Mouse (Mus musculus) cortical plate, adult 2 months (tissue): ENCODE results near the gene Plxdc1. TPM values are rescaled to one million over a fixed set of nuclear protein-coding genes. Genes with fewer than 3 reads are reported as not detected.

ENCODE experiments used
- H3K27ac ChIP-seq: fragments of 200-500 bp; 2 replicates; pipeline ENCODE4 v1.5.1; 2012; ENCODE audit warnings: low read length, control low read depth, inconsistent platforms; ENCODE audit not compliant: insufficient read depth
- H3K4me1 ChIP-seq: fragments of 200-500 bp; 2 replicates; pipeline ENCODE4 v1.6.1; 2011; ENCODE audit warnings: low read length; ENCODE audit not compliant: control insufficient read depth, insufficient read depth
- H3K4me3 ChIP-seq: fragments of 200-500 bp; 2 replicates; pipeline ENCODE4 v1.5.1; 2011; ENCODE audit warnings: mild to moderate bottlenecking, low read length, control low read depth; ENCODE audit not compliant: insufficient read depth
- CTCF ChIP-seq: fragments of 200-500 bp; IDR thresholded peaks from 2 replicates; pipeline ENCODE4 v1.5.1; 2011; ENCODE audit warnings: mild to moderate bottlenecking, control low read depth, low read length; ENCODE audit not compliant: insufficient read depth; ENCODE audit errors: extremely low read depth
- POLR2A ChIP-seq: fragments of 200-500 bp; IDR thresholded peaks from 2 replicates; pipeline ENCODE4 v1.6.1; 2011; ENCODE audit warnings: mild to moderate bottlenecking, low read length, control low read depth; ENCODE audit not compliant: insufficient read depth; ENCODE audit errors: extremely low read depth
- polyA plus RNA-seq: library from polyadenylated mRNA; depleted of rRNA; stranded (reverse); fragments of >200 nt; gene quantifications from 2 replicates; pipeline ENCODE4 v1.2.3, GENCODE M21; 2012

The Plxdc1 gene
- polyA plus RNA-seq, 1 experiment, result 29.2 TPM

GRCm38 (mm10) chr11:97995564-97996288, 9.5 kb upstream of the Plxdc1 start, which contains the start of gene Arl5c:
TSS of gene Arl5c (minus strand) at chr11:97996181.
- TF ChIP-seq CTCF (peak; percentile 22; the same call in 1 of the 2 replicates), POLR2A (no peak)
- Histone ChIP-seq H3K4me3 (peak within 1 kb of the TSS; percentile 48), H3K27ac (no peak within 1 kb of the TSS), H3K4me1 (peaks cover 2% of the 10 kb centered on the region)

DNA sequence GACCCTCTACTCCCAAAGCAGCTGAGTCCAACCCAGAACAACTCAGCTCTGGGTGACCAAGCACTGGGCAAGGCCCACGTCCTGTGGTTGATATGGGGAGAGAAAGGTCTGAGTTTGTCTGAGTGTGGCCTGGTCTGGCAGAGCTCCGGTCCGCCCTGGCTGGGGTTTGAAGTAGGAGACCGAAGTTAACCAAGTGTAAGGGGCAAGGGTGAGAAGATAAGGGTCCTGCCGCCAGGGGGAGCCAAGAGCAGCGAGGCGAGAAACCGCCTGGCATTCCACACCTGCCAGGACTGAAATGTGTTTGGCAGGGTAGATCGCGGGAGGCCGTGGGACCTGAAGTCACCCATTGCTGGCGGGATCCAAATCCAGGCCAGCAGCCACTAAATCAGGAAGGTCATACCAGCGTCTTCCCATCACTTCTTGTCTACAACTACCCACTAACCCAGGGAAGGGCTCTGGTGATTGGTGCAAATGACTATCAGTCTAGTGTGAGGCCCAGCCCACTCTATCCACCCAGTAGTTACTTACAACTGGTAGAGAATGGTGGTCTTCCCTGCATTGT, 8.4 kb upstream of the Plxdc1 start:
- Histone ChIP-seq H3K4me1 (peaks cover 5% of the 10 kb centered on the region), H3K27ac (no peak overlapping the region), H3K4me3 (peak overlapping the region; percentile 48)
- no peak for TF ChIP-seq POLR2A
- TF ChIP-seq CTCF, result peak; percentile 46; the same call in 1 of the 2 replicates

- peak overlapping the region; percentile 82 for H3K27ac ChIP-seq
- TF ChIP-seq CTCF (no peak), POLR2A (no peak)
- peaks cover 5% of the 10 kb centered on the region; the same call in 1 of the 2 replicates for H3K4me1 ChIP-seq
- peak overlapping the region; percentile 91 for H3K4me3 ChIP-seq
These were observed 2.4 kb upstream of the Plxdc1 start for GRCm38 (mm10) chr11:97988530-97989096.

GRCm38 (mm10) chr11:97987551-97988526, 1.6 kb upstream of the Plxdc1 start:
- H3K4me1 ChIP-seq, result peaks cover 5% of the 10 kb centered on the region; the same call in 1 of the 2 replicates
- peak overlapping the region; percentile 91 for H3K4me3 ChIP-seq
- no peak for TF ChIP-seq POLR2A
- peak; percentile 81 for TF ChIP-seq CTCF
- peak overlapping the region; percentile 82; the same call in 1 of the 2 replicates for H3K27ac ChIP-seq

GRCm38 (mm10) chr11:97986738-97987465, 658 bp upstream of the Plxdc1 start:
- Histone ChIP-seq H3K27ac (no peak overlapping the region), H3K4me3 (peak overlapping the region; percentile 44), H3K4me1 (peaks cover 5% of the 10 kb centered on the region; the same call in 1 of the 2 replicates)
- no peak for TF ChIP-seq POLR2A
- TF ChIP-seq CTCF, result no peak

DNA sequence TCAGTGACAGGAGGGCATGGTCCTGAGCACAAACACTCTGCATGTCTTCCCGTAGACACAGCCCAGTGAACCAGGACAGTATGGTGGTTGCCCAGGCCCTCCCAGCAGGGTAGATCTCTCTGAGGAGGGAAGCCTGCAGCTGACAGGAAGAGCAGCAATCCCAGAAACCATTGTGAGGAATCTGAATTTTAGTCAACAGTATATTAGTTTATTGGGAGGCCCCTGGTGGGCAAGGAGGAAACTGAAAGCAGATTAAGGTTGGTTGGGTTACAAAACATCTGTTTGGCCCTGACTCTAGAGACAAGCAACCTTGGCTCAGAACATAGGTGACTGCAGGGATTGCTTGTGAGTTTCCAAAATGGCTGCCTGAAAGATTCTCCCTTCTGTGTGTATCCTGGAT, 2.3 kb downstream of the Plxdc1 start:
- Histone ChIP-seq H3K4me3 (no peak overlapping the region), H3K4me1 (no peaks in the 10 kb centered on the region), H3K27ac (no peak overlapping the region)
- no peak for TF ChIP-seq CTCF
- TF ChIP-seq POLR2A, result no peak

DNA sequence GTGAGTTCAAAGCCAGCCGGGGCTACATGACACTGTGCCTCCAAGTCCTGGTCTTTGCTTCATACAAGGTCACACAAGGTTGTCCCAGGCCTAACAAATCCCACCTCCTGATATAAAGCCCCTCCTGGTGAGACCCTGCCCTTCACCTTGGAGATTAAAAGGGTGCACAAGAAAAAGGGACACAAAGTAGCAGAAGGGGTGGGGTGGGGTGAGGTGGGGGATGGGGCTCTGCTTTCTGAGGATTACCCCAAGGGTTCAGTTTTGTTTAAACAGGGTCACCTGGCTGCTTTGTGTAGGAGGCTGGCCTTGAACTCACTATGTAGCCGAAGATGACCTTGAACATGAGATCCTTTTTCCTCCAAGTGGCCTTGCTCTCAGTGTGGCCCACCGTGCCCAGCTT, 2.7 kb downstream of the Plxdc1 start:
- Histone ChIP-seq H3K4me3 (no peak overlapping the region), H3K4me1 (no peaks in the 10 kb centered on the region), H3K27ac (no peak overlapping the region)
- TF ChIP-seq CTCF, result no peak
- no peak for TF ChIP-seq POLR2A

- H3K4me3 ChIP-seq, result no peak overlapping the region
- H3K27ac ChIP-seq, result no peak overlapping the region
- H3K4me1 ChIP-seq, result no peaks in the 10 kb centered on the region
- no peak for TF ChIP-seq CTCF
- no peak for TF ChIP-seq POLR2A
These were observed 3.5 kb downstream of the Plxdc1 start for GRCm38 (mm10) chr11:97982721-97983120.
